Mouse (Mus musculus) ovary, postnatal 14 days (tissue): ENCODE measurements around the gene Defb10.
"Not testable (repeated sequence)": the region's sequence is repeated elsewhere in the genome, so short reads cannot be mapped to it uniquely, and the experiment has no call there.

Experiments
- DNase-seq: peaks from one replicate; pipeline ENCODE4 v3.0.0; 2022; ENCODE audit warnings: low spot score

The Defb10 gene

DNA sequence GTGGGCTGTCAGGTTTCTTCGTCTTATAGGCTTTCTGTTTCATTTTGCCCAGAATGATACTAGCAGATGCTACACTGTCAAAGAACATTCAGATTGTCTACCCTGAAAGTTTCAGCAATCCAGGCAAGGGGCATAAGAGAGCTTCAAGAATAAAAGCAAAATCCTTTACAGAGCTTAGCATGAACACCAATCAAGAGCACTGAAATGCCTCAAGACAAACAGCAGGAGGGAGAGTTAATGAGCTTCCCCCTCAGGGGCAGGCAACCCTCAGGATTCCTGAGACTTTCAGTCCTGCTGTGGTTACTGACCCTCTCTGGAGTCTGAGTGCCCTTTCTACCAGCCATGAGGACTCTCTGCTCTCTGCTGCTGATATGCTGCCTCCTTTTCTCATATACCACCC is at the start of gene Defb10:
Defb10 (plus strand) TSS at position 316 of the 400 bp plus-strand sequence.
- DNase-seq = not testable (repeated sequence)

DNA sequence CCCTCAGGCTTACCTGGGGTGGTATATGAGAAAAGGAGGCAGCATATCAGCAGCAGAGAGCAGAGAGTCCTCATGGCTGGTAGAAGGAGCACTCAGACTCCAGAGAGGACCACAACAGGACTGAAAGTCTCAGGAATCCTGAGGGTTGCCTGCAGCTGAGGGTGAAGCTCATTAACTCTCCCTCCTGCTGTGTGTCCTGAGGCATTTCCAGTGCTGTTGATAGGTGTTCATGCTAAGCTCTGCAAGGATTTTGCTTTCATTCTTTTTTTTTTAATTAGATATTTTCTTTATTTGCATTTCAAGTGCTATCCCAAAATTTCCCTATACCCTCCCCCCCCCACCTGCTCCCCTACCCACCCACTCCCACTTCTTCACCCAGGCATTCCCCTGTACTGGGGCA is 26.6 kb downstream of the Defb10 start, which contains the start of gene Defb9:
Defb9 (minus strand) TSS at position 101 of the 400 bp plus-strand sequence.
- not testable (repeated sequence) for DNase-seq

DNA sequence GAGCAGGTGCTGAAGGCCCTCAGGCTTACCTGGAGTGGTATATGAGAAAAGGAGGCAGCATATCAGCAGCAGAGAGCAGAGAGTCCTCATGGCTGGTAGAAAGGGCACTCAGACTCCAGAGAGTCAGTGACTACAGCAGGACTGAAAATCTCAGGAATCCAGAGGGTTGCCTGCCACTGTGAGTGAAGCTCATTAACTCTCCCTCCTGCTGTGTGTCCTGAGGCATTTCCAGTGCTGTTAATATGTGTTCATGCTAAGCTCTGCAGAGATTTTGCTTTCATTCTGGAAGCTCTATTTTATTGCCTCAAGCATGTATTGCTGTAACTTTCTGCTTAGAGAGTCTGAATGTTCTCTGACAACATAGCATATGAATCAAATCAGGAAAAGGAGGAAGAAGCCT is 47.6 kb downstream of the Defb10 start, which contains the start of gene Defb11:
Defb11 (minus strand) TSS at position 123 of the 400 bp plus-strand sequence.
- not testable (repeated sequence) for DNase-seq
